Mouse (Mus musculus): ENCODE results near the gene Epha6. TPM values are rescaled to one million over a fixed set of nuclear protein-coding genes. Genes with fewer than 3 reads are reported as not detected.

Gene Epha6
- polyA plus RNA-seq, 1 experiment from 2014 or later = not detected

DNA sequence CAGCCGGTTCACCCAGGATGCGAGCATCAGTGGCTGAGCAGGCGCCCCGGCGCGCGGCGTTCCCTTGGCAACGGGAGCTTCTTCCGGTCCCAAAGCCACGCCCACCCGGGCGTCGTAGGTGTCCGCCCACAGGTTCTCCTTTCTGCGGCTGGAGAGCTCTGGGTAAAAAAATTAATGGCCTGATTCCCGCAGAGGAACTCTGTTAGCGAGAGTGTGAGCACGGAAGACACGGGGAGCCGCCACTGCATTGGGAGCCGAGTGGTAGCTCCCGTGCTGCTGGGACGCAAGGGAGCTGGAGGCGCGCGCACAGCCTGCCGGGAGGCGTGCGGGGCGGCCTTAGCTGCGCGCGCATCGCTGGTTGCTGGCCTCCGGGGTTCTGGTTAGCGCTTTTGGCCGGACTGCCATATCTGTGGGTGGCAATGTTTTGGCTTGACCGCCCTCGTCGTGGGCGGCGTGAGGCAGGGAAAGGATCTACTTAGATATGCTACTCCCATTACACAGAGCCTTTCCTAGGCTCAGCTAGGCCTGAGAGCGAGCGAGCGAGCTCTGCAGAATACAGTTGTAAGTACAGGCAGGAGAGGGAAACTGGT is 966.1 kb downstream of the Epha6 start, which contains the start of gene Arl6:
Gene Arl6 (minus strand): TSS at position 290 of the 590 bp plus-strand sequence.
- under 1% methylated on average over 45 of the region's 46 CpGs for WGBS
- Histone ChIP-seq H3K36me3 (ENCODE audit: control insufficient read depth, insufficient read depth, low read length) (no peaks in the 10 kb centered on the region), H3K9me3 (ENCODE audit: control insufficient read depth, low read length) (no peaks in the 10 kb centered on the region), H3K4me1 (replicated peaks; ENCODE audit: control insufficient read depth, insufficient read depth, low read length) (no peaks in the 10 kb centered on the region), H3K4me2 (peak within 1 kb of the TSS; percentile 83), H3K27ac (ENCODE audit: low read depth, low read length) (peak within 1 kb of the TSS; percentile 88), H3K27me3 (replicated peaks; ENCODE audit: control insufficient read depth, insufficient read depth, low read length) (0 out of 2 replicates have a peak, but pooled peaks cover 3% of the 10 kb centered on the region), H3K4me3 (ENCODE audit: low read depth, low read length) (peak within 1 kb of the TSS; percentile 61), H3K9ac (ENCODE audit: low read depth, low read length) (peak within 1 kb of the TSS; percentile 60)
- peak; percentile 97 for ATAC-seq (replicated peaks; ENCODE audit: low FRiP score)
- DNase-seq (ENCODE audit: low spot score) = peak; percentile 94

DNA sequence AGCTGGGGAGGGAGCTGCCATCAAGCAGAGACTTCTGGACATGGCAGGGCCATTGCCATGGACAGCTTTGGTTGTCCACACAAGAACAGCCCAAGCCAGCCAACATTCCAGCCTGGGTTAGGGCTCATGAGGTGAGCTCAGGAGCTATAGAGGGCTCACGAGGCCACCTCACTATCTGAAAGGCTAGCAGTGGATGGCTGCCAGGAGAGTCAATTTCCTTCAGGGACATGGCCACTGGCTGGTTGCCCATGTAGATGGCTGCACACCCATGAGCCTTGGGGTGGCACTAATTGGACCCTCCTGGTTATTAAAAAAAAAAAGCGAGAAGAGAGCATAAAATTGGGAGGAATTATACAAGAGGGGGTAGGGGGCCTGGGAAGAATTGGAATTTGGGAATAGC is 970.7 kb downstream of the Epha6 start:
- WGBS = 83% methylated on average over 2 of the region's 2 CpGs
- no peak overlapping the region for H3K27ac ChIP-seq (ENCODE audit: low read depth, low read length)
- ATAC-seq (replicated peaks; ENCODE audit: low FRiP score) (no peak), DNase-seq (ENCODE audit: low spot score) (no peak)
- no peaks in the 10 kb centered on the region for H3K4me1 ChIP-seq (replicated peaks; ENCODE audit: control insufficient read depth, insufficient read depth, low read length)
- no peaks in the 10 kb centered on the region for H3K27me3 ChIP-seq (replicated peaks; ENCODE audit: control insufficient read depth, insufficient read depth, low read length)
- H3K9ac ChIP-seq (ENCODE audit: low read depth, low read length) = no peak overlapping the region
- no peaks in the 10 kb centered on the region for H3K9me3 ChIP-seq (ENCODE audit: control insufficient read depth, low read length)
- H3K36me3 ChIP-seq (ENCODE audit: control insufficient read depth, insufficient read depth, low read length) = no peaks in the 10 kb centered on the region; the same call in 1 of the 2 replicates
- no peak overlapping the region for H3K4me2 ChIP-seq
- no peak overlapping the region for H3K4me3 ChIP-seq (ENCODE audit: low read depth, low read length)

DNA sequence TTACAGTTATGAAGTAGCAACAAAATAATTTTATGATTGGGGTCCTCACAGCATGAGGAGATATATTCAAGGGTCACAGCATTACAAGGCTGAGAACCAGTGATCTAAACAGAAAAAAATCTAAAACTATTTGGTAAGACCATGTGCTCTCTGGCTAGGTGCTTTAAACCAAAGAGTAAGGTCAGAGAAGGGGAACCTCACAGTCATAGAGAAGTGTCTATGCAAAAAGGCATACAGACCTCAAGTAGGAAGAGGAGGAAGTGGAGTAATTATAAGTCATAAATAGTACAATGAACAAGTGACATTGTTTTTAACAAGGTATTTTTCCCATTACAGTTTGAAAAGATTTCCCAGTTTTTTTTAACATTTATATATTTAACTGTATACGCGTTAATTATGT is 983.8 kb downstream of the Epha6 start:
- Histone ChIP-seq H3K4me2 (no peak overlapping the region), H3K27ac (ENCODE audit: low read depth, low read length) (no peak overlapping the region), H3K36me3 (ENCODE audit: control insufficient read depth, insufficient read depth, low read length) (no peaks in the 10 kb centered on the region), H3K4me3 (ENCODE audit: low read depth, low read length) (no peak overlapping the region), H3K9ac (ENCODE audit: low read depth, low read length) (no peak overlapping the region), H3K27me3 (replicated peaks; ENCODE audit: control insufficient read depth, insufficient read depth, low read length) (no peaks in the 10 kb centered on the region), H3K9me3 (ENCODE audit: control insufficient read depth, low read length) (no peaks in the 10 kb centered on the region), H3K4me1 (replicated peaks; ENCODE audit: control insufficient read depth, insufficient read depth, low read length) (no peaks in the 10 kb centered on the region)
- ATAC-seq (replicated peaks; ENCODE audit: low FRiP score) (no peak), DNase-seq (ENCODE audit: low spot score) (no peak)
- 94% methylated on average over 2 of the region's 2 CpGs for WGBS

DNA sequence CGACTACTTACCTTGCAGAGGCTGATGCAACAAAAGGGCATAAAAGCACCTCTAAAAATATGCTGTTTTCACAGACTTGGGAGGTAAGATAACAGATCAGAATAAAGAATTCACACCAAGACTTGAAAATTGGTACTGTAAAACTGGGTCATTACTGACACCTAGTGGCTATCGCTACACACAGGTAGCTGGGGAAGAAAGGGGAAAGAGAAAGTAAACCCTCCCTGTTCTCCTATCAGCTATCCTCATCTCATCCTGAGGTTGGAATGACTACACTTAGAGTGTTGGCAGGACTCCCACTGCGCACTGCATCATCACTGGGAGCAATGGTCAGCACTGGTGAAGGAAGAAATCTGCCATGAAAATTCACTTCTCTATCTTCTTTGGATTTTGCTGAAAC is 988.2 kb downstream of the Epha6 start:
- DNase-seq (ENCODE audit: low spot score) (no peak), ATAC-seq (replicated peaks; ENCODE audit: low FRiP score) (no peak; the same call in 1 of the 2 replicates)
- Histone ChIP-seq H3K4me1 (replicated peaks; ENCODE audit: control insufficient read depth, insufficient read depth, low read length) (no peaks in the 10 kb centered on the region), H3K9me3 (ENCODE audit: control insufficient read depth, low read length) (no peaks in the 10 kb centered on the region), H3K36me3 (ENCODE audit: control insufficient read depth, insufficient read depth, low read length) (no peaks in the 10 kb centered on the region), H3K4me3 (ENCODE audit: low read depth, low read length) (no peak overlapping the region), H3K27me3 (replicated peaks; ENCODE audit: control insufficient read depth, insufficient read depth, low read length) (no peaks in the 10 kb centered on the region), H3K27ac (ENCODE audit: low read depth, low read length) (no peak overlapping the region), H3K9ac (ENCODE audit: low read depth, low read length) (no peak overlapping the region), H3K4me2 (no peak overlapping the region)
- WGBS = 30% methylated on average over 3 of the region's 3 CpGs

DNA sequence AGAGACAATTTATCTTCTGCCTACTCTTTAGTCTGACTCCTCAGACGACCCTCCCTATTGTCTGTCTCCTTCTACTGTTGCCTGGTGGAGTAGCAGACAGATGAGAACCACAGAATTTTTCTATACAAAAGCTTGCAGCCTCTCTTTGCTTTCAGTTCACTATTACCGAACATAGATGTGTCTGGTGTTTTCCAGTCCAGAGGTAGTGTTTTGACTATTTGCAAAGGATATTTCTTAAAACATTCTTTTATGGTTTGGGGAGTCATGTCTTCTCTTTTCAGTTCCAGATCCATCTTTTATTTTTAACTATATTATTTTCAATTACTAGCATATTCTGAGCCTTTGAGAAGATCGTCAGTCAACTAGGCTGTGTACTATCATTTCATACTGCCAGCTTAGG is 989.7 kb downstream of the Epha6 start:
- Histone ChIP-seq H3K36me3 (ENCODE audit: control insufficient read depth, insufficient read depth, low read length) (no peaks in the 10 kb centered on the region), H3K4me3 (ENCODE audit: low read depth, low read length) (no peak overlapping the region), H3K27ac (ENCODE audit: low read depth, low read length) (no peak overlapping the region), H3K4me2 (no peak overlapping the region), H3K4me1 (replicated peaks; ENCODE audit: control insufficient read depth, insufficient read depth, low read length) (no peaks in the 10 kb centered on the region), H3K9me3 (ENCODE audit: control insufficient read depth, low read length) (no peaks in the 10 kb centered on the region), H3K27me3 (replicated peaks; ENCODE audit: control insufficient read depth, insufficient read depth, low read length) (no peaks in the 10 kb centered on the region), H3K9ac (ENCODE audit: low read depth, low read length) (no peak overlapping the region)
- 70% methylated on average over 3 of the region's 3 CpGs for WGBS
- no peak for ATAC-seq (replicated peaks; ENCODE audit: low FRiP score)
- DNase-seq (ENCODE audit: low spot score) = no peak

DNA sequence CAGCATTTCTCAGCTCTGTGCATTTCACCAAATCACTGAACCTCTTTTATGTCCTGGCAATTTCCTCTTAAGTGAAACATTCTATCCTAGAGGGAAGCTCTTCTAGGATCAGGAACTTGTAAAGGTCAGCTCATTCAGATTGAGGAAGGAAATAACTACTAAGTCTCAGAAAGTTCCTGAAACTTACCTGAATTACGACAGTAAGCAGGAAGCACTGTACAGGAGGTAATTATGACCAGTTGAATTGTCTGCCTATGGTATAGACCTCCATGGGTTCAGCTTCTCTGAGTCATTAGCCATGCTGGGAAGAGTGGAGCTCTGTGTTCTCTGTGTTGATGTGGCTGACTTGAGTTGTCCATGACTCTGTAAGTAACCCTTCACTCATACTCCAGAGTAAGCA is 994.6 kb downstream of the Epha6 start:
- ATAC-seq (replicated peaks; ENCODE audit: low FRiP score) (no peak), DNase-seq (ENCODE audit: low spot score) (no peak)
- no peaks in the 10 kb centered on the region for H3K4me1 ChIP-seq (replicated peaks; ENCODE audit: control insufficient read depth, insufficient read depth, low read length)
- no peaks in the 10 kb centered on the region for H3K36me3 ChIP-seq (ENCODE audit: control insufficient read depth, insufficient read depth, low read length)
- no peak overlapping the region for H3K4me3 ChIP-seq (ENCODE audit: low read depth, low read length)
- 66% methylated on average over 1 of the region's 1 CpGs for WGBS
- no peak overlapping the region for H3K4me2 ChIP-seq
- H3K9me3 ChIP-seq (ENCODE audit: control insufficient read depth, low read length) = no peaks in the 10 kb centered on the region
- H3K27ac ChIP-seq (ENCODE audit: low read depth, low read length) = no peak overlapping the region
- H3K27me3 ChIP-seq (replicated peaks; ENCODE audit: control insufficient read depth, insufficient read depth, low read length) = no peaks in the 10 kb centered on the region
- no peak overlapping the region for H3K9ac ChIP-seq (ENCODE audit: low read depth, low read length)

DNA sequence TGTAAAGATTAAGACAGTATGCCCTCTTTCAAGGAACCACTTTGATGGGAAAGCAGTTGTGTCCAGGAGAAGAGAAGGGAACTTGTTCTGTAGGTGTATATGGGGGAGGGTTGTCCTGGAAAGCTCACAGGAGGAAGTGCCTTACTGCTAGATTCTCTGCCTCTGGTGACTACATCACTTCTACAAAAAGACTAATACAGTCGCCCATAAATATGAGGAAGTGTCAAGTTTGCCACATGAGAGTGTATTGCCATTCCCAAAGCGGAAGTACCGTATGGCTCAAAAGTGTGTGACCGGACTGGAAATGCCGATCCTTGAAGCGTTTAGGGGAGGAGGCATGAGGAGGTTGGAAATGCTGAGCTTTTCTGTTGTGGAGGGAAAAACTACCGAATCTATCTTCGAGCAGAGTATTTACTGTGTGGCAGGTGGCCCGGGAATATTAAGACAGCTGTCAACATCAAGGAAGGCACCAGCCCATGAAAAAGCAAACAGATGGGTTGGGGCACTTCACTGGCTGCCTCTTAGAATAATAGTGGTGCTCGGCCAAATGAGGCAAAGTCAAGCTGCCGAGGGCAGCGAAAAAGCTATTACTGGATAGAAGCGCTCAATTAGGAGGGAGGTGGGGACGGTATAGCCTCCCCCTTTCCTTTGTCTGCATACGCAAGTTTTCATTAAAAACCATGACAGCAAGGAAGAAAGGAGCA is 1001.1 kb downstream of the Epha6 start:
- DNase-seq (ENCODE audit: low spot score) = no peak
- 73% methylated on average over 15 of the region's 15 CpGs for WGBS
- H3K4me3 ChIP-seq (ENCODE audit: low read depth, low read length) = no peak overlapping the region

More for the DNA sequence above, 1001.1 kb downstream of the Epha6 start:
- H3K9me3 ChIP-seq (ENCODE audit: control insufficient read depth, low read length) = no peaks in the 10 kb centered on the region
- peaks cover 3% of the 10 kb centered on the region; the same call in 1 of the 2 replicates for H3K27me3 ChIP-seq (replicated peaks; ENCODE audit: control insufficient read depth, insufficient read depth, low read length)
- H3K9ac ChIP-seq (ENCODE audit: low read depth, low read length) = no peak overlapping the region
- ATAC-seq (replicated peaks; ENCODE audit: low FRiP score) = no peak
- no peaks in the 10 kb centered on the region for H3K36me3 ChIP-seq (ENCODE audit: control insufficient read depth, insufficient read depth, low read length)
- no peaks in the 10 kb centered on the region for H3K4me1 ChIP-seq (replicated peaks; ENCODE audit: control insufficient read depth, insufficient read depth, low read length)
- H3K4me2 ChIP-seq = no peak overlapping the region
- no peak overlapping the region for H3K27ac ChIP-seq (ENCODE audit: low read depth, low read length)
